Mouse (Mus musculus) ovary, adult 18-20 months (tissue): ENCODE measurements around the gene Dock10.

Experiments
- DNase-seq: peaks from one replicate; pipeline ENCODE4 v3.0.0; 2022; ENCODE audit warnings: low spot score, mixed read lengths

Gene Dock10

DNA sequence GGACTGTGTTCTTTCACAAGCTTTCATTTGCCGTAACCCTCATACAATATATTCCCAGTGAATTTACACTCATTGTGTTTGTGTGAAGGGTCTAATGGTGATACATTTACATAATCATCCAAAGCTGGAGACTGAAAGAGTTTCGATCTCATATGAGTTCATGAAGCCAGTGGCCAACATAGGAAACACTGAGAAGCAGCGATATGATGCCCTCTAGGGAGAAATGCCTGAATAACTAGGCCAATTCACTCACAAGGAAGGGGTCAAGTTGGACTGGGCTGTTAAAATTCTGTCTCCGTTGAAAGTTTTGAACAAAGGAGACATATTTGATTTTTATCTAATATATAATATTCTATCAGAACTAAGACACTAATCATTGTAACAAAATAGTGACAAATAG, 30.9 kb downstream of the Dock10 start:
- no peak for DNase-seq

DNA sequence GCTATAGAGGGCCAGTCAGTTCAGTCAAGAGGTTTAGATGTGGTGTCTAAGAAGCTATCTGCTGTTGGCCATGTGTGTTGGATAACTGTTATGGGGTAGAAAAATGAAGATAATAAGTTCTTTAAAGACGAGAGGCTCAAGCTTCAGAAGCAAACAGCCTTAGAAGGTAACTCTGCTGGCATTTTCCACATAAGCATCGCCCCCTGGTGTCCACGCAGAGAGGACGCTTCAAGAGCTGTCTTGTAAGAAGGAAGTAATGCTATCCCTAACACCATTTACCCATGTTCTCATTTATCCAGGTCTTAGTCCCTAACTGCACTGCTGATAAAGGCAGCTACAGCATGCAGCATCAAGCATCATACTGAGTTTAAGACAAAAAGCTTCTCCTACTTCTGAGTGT, 35.7 kb downstream of the Dock10 start:
- no peak for DNase-seq

DNA sequence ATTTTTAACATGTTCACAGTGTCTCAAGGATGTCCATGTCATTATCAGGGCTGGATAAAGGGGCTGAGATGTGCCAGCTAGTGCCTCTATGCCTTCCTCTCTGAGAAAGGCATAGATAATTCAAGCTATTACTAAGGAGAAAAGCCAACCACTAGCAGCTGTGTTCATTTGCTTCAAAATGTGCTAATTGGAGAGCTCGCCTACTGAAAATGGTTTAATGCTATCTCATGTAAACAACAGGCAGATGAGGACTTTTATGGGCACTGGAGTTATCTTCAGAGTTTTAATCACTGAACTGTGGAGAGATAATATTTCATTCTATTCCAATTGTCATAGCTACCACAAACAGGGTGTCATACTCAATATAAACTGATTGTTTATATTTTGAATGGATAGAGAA, 36.3 kb downstream of the Dock10 start:
- no peak for DNase-seq

DNA sequence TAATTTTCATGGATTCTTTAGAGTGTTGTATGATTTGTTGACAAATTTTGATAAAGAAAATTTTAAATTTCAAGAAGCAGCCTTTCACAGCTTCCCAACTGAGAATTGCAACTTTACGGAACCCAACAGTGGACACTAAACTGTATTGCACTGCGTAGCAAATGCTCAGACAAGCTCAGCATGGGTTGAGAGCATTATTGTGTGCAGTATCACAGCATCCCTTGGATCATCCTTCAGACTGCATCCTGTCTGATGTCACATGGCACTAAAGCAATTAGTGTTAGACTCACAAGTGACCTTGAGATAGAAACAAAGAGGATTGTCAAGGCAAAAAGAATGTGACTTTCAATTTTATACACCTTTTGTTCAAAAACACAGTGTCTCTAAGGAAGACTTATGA, 37.1 kb downstream of the Dock10 start:
- DNase-seq: no peak

DNA sequence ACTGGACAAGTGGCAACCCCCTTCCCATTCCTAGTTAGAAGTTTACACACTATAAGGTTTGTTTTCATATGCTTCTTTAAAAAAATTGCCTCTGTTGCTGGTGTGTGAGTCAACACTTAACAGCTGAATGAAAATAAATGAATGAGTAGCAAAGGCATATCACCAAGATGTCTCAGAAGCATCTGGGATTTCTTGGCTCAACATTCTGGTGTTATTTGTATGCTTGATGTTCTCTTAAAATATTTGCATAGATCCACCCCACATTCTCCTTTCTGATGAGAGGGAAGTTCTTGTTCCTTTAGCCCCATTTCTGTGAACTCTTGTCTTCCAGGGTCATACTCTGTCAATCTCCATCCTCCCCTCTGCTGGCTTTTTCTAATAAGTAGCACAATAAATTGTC, 38.2 kb downstream of the Dock10 start:
- no peak for DNase-seq

DNA sequence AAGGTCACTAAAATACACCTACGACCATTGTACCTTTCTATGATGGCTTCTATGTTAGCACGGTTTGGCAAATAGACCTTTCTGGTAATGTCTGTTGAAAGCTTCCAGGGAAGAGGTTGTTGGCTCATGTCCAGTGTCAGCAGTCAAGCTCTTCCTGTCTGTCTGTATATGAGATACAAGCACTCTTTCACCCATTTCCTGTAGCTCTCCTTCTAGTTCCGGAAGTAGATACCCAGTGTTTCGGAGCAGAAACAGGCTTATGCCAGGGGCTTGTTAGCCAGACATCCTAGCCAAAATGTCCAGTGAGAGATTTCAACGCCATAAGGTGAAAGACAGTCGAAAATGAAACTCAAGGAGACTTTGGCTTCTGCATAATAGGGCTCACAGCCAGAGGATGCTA, 38.9 kb downstream of the Dock10 start:
- no peak for DNase-seq

DNA sequence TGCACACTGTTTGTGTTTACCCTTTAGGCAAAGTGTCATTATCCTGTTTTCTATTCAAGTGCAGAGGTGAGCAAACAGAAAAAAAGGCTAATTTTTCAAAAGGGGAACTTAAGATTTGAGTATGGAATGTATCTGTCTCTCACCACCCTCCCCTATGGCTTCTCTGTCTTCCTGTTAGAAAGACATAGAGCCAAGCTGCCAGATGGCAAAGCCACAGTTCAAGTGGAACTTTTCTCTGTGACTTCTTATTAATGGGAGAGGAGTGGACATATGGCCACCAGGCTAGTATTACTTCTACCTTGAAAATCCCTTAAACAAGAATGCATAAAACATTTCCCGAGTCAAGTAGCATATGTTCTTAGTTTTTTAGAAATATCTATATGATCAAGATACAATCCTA, 39.7 kb downstream of the Dock10 start:
- no peak for DNase-seq

DNA sequence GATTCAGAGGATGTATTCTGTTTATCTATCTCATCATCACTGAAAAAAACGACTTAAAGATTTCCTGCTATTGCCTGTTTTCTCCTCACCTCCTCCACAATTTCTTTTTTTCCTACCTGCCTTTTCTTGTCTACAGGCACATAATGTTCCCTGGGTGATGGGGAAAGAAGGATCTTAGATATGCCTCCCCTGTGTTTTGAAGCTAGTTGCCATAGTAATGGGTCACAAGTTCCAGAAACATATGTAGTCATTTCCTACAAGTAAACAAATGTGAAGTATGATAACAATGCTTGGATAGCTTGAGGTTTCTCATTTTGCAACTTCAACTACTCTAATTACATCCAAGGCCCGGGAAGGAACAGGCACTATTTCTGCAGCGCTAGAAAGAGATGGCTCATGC, 42.4 kb downstream of the Dock10 start:
- no peak for DNase-seq

DNA sequence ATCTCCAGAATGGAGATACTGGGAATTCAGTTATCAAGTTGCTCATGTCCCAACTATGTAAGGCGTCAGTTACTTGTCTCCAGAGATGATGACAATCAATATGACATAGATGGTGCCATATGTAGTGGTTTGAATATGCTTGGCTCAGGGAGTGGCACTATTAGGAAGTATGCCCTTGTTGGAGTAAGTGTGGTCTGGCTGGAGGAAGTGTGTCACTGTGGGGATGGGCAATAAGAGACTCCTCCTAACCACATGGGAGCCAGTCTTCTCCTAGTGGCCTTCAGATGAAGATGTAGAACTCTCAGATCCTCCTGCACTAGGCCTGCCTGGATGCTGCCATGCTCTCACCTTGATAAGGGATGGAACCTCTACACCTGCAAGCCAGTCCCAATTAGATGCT, 44.4 kb downstream of the Dock10 start:
- DNase-seq: no peak

DNA sequence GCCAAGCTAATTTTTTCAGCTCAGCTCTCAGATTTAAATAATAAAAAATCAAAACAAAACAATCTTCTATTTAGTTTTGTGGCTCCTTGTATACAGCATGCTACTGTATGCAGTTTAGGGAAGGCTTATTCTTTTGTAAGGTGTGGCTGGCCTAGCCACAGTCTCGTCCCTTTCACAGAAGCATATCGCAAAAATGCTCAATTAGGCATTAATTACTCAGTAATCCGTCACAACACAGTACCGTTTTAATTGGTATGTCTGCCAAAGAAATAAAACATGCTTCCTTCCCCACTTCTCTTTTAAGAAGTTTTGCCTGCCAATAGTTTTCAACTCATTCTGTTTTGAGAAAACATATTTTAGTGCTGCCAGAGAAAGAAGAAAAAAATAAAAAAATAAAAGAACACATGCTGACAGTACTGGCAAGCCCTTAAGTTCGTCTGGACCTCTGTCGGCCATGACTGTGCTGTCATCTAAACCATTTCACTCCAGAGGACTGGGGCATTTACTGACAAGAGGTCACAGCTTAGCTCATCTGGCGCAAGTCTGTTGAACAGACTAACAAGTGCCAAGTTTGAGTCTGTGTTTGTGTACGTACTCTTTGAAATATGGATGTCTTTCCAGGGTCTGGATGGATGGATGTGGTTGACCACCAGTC, 47.6 kb downstream of the Dock10 start:
- DNase-seq: no peak

DNA sequence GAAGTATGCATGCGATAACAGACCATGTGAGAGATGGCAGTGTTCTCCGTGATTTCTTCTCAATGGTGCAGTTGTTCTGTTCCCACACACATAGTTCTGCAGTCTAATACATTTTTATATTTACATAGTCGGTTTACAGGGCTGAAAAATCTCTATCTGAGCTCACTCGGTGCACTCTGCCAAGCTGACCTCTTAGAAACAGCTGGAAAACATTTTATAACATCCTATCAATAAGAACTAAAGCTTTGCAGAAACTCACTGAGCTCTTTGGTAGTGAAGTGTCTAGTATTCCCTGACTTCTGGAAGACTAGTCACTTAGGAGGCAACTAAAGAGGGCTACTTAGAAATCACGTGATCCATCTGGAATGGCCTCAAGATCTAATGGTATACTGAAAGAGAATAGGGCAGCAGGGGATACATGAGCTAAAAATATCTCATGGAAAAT, 48.2 kb downstream of the Dock10 start:
- no peak for DNase-seq

DNA sequence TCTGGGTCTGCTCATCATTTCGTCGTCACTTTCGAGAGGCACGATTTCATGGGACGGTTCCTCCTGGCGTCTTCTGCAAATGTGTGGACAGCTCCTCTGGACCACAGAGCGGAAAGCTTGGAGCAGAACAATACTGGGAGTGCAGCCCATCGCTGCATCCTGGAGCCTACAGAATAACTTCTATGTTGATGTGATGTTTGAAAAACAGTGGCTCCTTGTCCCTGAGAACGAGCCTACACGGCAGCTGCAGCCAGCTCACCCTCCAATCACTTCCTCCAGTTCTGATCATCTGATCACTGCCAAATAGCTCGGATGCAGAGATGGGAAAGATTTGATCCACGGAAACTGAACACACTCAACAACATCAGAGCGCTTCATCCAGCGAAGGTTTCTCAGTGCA, 49.0 kb downstream of the Dock10 start:
- DNase-seq: no peak

DNA sequence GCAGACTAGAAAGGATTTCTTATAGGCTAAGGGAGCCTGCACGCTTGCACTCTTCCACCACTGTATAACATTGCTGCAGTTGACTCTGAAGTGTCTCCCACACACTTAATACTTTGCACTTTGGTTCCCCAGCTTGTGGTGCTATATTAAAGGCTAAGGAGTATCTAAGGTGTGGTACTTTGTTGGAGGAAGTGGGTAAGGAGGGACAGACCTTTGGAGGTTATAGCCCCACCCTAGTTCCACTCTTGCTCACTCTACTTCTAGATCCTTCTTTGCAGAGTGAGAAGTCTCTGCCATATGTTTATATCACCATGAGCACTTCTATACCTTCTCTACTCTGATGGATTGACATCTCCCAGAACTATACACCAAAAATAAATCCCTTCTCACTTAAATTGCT, 55.0 kb downstream of the Dock10 start:
- no peak for DNase-seq

DNA sequence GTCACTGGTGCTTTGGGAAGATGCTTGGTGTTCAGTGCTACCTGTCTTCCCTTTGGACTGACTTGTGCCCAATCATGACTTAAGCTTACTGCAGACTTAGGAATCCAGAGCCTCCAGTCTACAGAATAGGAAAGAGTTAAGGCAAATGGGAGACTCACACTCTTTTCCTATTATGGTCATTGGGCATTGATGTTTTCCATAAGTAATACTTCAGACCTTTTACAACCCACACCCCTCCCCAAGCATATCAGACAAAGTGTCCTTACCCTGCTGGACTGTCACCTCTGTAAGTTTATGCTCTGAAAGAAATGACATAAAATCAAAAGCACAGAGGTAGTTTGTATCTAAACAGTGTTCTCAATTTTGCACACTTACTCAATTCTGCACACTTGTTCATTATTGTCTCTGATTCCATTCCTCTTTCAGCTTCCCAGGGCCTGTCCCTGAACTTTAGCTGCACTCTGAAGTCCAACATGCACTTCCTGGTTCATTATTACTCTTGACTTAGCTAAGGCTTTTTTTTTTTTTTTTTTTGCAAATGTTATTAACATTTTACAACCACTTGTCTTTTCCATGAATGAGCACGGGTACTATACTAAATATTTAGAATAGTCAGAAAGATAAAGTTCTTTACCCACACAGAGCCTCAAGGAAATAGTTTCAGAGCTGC, 82.2 kb downstream of the Dock10 start:
- no peak for DNase-seq

DNA sequence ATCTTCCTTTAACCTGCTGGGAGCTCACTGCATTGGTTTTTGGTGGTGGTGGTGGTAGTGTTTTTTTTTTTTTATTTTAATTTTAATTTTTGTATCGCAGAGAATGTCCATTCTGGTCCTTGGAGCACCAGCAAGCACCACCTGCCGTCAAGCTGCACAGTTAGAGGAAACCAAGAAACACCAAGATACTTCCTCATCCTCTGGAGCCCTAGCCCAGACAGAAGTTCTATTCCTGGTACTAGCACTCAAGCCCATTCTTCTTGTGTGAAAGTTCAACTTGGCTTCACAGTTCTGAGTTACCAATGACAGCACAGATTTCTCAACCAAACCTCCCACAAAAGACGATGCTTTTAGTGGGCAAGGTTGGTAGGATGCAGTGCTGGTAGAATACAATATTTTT, 86.6 kb downstream of the Dock10 start:
- DNase-seq: no peak

DNA sequence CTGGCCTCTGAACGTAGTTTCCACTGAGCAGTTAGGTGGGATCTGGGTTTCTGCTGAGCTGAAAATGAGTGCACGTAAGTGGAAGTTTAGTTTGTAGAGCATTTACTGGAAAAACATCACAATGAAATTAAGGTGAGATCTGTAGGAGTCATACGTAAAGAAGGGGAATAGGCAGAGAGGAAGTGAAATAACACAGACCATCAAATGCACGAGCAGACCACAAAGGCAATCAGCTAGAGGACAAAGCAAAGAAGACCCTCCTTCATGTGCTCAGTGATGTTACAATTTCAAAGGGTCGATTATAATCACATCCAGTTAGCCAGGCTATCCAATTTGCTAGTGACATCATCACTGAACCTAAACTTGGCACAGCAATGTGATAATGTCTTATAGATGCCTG, 87.3 kb downstream of the Dock10 start:
- DNase-seq: no peak

DNA sequence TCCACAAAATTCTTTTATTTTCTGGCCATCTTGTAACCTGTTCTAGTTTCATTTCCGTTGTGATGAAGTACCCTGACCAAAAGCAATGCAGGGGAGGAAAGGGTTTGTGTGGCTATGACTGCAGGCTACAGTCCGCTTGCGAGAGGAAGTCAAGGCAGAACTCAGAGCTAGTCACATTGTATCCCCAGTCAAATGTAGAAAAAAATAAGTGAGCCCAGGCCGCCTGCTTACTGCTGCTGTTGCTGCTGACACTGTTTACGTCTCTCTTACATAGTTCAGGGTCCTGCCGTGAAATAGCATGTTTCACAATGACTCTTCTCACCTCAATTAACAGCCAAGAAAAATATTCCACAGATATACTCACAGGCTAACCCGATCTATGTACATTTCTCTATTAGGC, 87.9 kb downstream of the Dock10 start:
- DNase-seq: no peak

DNA sequence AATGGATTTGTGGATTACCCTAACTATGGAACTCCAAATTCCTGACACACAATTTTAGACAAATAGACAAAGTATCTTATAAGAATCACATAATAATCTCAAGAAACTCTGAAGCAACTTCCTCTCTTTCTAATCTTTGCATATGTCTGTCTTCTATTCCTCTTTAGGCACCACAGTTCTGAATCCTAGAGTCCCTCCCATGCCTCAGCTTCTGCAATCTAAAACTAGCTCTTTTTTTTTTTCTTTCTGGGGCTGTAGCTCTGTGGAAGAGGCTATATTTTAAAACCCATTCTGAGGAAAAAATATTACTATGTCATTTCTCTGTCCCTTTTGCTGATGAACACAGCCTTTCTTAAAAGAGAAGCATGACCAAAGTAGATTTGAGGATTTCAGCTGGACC, 92.6 kb downstream of the Dock10 start:
- no peak for DNase-seq

DNA sequence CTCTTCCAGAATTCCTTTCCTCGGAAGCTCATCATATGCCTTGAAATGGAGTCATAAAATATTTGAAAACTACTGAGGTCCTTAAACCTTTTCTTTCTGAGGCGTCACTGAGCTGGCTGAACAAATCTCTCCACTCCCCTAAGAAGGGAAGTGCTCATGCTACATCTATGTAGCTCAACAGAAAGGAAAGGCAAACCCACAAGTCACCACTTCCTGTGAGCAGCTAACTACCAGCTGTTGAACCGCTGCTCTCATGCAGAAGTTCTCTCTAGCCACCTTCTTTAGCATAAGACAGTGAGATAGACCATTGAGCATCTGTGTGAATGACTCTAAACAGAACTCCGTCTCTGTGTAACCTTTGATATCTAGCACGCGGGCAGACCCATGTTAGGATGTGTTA, 93.2 kb downstream of the Dock10 start:
- DNase-seq: no peak

DNA sequence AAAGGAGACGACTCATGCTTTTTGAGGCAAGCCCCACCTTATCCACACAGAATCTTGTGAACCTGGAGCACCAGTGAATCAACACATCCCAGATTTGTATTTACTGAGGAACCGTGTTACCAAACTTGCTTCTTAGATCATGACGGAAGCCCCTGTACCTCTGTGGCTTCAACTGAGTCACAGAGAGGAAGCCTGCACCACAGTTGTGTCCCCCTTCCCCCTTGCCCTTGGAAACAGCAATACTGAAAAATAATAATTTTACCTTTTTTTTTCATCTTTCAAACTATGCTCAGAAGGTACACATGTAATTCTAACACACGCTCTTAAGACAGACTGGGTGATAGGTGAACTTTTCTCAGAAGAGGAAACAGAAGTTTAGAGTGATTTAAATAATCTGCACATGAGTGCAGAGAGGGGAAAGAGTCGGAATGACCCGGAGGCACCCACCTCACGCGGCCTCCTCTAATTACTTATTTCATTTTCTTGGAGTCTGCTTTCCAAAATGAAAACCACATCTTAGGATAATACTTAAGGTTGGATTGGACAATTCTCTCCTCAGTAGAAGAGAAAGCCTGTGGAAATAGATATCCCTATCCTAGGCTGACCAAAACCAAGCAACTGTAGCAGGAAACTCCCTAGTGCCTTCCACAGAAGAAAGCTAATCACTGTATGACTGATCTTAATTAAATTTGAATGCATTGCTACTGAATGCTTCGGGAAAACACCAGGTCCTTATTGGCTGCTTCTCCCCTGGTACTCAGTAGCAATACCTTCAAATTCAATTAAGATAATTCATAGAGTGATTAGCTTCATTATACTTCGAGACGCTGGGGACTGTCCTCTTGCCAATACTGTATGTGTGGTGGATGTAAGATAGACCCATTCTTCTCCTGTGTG, 96.6 kb downstream of the Dock10 start:
- no peak for DNase-seq

DNA sequence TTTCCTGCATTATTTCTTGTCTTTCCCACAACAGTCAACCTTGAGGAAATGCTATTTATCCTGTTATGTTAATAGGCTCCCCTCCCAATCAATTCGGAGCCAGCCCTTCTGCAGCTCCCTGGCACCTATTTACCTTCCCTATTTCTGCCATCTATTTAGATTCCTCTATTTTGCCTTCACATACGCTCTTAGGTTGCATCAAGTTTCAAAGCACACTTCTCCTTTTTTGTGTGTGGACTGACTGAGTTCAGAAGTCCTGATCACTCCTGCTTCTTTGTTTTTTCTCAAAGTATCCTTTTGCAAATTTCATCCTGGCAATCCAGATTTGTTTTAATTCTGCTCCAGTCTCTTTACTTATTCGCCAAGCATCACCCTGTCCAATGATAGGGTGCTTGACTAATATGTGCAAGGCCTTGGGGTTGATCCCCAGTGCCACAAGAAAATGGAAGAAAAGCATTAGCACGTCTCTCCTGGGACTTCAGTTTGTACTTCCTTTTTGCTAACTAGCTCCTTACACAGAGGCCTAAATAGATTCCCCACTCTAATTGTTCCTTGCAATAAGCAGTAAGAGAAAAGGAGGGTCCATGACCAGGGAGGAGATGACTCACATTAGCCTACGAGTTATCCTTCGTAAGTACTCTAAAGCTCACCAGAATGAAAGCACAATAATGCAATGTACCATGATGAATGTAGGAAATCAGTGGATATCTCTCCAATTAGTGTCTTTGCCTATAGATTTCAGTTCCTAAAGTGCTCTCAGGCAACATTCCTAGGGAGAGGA, 98.7 kb downstream of the Dock10 start:
- no peak for DNase-seq

DNA sequence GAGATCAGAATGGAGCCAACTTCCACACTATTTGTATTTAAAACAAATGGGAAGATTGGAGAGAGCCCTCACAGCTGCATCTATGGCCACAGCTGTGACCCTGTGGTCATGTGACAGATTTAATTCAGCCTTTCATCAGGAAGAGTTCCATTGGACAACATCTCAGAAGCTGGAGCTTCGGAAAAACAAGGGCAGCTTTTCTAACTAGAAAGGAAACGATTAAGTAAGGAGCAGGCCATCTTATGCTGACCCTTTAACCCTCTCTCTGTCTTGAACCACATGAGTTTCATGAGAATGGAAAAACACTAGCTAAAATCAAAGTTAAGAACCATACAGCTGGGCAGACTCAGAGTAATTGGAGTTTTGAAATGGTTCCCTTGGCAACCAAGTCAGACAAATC, 101.9 kb downstream of the Dock10 start:
- DNase-seq: no peak
